Mouse (Mus musculus) kidney, postnatal 14 days (tissue): Measurements from ENCODE around the gene Zbtb12.
"Not testable (repeated sequence)": the region's sequence is repeated elsewhere in the genome, so short reads cannot be mapped to it uniquely, and the experiment has no call there.

ENCODE experiments used
- DNase-seq: peaks from one replicate; pipeline ENCODE4 v3.0.0; 2022; ENCODE audit warnings: mixed read lengths

Zbtb12 gene

DNA sequence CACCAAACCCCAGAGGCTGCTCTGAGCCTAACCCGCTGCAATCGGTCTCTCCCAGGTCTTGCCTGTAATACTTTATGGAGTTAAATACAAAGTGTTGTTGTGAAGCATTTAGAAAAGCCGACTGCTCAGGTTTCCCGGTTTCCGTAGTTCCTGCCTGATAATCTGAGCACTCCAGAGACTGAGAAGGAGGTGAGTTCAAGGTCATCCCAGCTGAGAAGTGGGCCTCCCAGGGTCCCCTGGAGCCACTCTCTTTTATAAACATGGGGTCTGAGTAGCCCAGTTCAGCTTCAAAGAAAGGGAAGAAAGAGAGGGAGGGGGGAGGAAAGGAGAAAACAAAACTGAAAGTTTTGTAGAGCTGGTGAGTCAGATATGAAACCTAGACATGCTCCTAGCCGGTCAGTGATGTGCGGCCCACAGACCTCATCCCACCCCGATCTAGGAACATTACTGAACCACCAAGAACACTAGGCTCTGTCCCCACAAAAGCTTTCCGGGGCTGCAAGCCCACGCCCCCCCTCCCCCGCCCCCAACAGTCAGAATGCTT lies at the start of gene Zbtb12:
Gene Zbtb12 (plus strand): TSS at position 148 of the 544 bp plus-strand sequence.
- no peak for DNase-seq

DNA sequence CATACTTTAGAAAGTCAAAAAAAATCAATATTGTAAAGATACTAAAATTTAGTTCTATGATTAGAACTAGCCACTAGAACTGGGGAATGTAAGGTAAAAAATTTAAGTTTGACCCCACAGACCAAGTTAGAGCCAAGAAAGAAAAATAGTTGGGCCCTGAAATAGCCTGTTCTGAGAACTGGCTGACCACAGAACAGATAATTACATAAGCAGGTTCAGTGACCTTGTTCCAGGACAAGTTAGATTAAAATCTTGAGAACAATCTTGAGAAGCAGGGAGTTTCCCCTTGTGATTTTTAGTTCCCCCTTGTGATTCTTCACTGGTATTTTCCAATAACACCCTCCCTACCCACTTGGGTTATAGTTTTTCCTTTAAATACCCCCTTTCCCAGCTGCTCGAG lies 48.5 kb upstream of the Zbtb12 start:
- DNase-seq, result not testable (repeated sequence)

DNA sequence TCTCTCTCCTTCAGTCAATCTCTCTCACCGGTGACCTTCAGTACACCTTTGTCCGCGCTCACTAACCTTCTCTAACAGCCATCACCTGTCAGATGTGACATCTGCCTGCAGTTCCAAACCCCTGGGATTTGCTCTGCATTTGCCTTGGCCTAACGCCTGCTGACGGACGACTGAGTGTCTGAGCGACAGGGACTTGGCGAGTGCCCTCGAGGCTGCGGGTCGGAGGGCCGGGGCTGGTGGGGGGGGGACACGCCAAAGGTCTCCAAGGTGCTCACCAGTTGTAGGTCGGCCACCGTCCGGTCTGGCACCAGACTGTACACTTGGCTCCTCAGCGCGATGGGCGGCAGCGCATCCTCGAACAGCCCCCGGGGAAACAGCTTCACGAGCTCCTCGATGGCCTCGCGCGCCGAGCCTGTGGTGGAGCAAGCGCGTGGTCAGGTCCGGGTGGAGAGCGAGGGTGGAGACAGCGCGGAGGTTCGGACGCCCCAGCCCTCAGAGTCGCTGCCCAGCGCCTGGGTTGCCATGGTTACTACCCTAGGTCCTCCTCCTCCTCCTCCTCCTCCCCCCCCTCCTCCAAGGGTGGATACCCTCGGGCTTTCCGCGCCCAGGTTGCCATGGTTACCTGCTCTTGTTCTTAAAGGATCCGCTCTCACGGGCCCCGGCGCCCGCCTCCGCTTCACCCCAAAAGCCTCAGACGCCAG lies 43.0 kb upstream of the Zbtb12 start:
- no peak for DNase-seq

DNA sequence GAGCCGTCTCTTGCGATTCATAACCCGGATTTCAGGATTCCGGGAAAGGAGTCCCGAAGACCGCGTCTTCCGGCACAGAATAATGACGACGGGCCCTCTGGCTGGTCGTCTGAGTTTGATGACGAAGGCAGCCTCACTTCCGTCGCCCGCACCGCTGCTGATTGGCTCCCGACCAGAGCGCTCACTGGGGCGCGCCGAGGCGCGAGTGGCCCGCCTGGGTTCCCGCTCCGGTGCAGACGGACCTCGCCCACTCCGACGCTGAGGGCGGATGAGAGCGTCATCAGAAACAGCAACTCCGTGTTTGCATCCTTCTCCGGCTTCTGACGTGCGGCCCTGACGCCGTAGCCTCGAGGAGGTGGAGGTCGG lies 42.4 kb upstream of the Zbtb12 start, which contains the start of the genes Stk19 and Dxo:
Gene Stk19 (minus strand): TSS at position 90 of the 366 bp plus-strand sequence.
Gene Dxo (plus strand): TSS at position 164 of the 366 bp plus-strand sequence.
- peak; percentile 98 for DNase-seq

DNA sequence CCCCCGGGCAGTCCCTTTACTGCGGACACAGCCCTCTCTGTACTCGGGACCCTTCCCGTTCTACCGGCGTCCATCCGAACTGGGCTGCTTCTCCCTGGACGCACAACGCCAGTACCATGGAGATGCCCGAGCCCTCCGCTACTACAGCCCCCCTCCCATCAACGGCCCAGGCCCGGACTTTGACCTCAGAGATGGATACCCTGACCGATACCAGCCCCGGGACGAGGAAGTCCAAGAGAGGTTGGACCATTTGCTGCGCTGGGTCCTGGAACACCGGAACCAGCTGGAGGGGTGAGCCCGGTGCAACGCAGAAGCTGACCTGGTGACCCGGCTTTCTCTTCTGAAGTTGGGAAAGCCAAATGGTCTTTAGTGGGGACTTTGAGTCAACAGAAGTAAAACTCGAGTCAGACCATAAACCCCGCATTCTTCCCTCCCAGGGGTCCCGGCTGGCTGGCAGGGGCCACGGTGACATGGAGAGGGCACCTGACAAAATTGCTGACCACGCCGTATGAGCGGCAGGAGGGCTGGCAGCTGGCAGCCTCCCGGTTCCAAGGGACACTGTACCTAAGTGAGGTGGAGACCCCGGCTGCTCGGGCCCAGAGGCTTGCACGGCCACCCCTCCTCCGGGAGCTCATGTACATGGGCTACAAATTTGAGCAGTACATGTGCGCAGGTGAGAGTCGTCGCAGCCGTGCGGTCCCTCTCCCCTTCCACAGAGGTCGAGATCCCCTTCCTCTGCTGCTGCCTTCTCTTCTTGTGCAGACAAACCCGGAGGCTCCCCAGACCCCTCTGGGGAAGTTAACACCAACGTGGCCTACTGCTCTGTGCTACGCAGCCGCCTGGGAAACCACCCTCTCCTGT lies 41.6 kb upstream of the Zbtb12 start:
- peak; percentile 37 for DNase-seq

DNA sequence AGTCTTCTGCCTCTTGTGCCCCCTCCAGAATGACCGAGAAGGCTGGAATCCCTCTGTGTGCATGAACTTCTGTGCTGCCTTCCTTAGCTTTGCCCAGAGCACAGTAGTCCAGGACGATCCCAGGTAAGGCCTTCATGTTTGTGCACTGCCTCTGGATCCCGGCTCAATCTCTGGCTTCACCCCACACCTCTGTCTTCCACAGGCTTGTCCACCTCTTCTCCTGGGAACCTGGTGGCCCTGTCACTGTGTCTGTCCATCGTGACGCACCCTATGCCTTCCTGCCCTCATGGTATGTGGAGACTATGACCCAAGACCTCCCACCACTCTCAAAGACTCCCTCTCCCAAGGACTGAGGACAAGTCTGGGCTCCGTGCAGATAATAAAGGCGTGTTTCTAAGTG lies 40.5 kb upstream of the Zbtb12 start:
- DNase-seq, result no peak

DNA sequence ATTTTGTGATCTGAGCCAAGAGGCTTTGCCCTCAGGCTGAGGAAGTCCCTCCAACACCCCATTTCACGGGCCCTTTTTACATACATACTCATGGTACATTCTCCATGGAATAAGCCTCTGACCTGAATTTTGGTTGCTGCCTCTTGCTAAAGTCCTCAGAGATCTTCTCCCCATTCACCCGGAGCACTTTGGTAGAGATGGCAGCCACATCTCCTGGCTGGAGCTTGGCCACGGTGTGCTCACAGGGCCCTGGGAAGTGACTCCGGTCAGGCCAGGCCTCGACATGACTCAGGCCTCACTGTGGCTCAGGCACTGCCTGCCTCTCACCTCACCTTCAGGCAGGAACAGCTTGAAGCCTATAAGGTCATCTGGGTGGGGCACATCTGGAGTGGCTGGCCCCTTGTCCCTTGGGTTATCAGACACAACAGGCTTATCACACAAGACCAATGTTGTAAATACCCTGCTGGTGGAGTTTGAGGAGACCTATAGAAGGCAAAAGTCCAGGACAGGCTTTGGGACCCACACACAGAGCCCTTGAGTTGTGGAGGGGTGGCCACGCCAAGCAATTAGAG lies 38.5 kb upstream of the Zbtb12 start:
- no peak for DNase-seq

DNA sequence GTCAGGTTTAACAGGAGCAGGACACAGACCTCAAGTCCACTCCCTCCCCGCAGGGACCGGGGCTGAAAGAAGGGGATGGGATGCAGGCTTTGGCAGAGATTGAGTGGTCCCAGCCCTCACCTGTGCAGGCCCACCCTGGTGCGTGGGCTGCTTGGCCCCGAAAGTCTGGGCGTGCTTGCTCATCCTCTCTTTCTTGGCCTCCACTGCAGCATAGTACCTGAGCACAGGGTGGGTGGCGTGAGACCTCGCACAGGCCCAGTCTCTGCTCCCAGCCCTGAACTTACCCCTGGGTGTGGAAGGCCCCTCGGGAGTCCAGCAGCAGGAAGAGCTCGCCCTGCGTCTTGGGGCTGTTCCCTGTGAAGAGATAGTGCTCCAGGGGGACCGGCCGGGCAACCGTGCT lies 34.4 kb upstream of the Zbtb12 start:
- DNase-seq, result no peak

DNA sequence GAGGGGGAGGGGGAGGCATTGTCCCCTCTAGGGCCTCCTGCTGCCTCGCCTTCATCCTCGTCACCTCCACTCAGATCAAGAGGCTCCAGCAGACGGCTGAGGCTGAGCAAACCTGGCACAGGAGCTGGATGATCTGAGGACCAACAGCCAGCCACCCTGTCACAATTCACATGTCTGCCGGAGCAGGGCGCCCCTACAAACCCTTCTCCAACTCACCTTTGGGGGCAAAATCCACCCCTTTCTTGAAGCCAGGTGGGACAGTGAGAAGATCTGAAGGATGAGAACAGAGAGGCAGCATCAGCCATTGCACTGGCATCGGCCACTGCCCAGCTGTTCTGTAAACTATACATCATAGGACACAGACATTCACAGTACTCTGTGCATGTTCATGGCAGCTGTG lies 32.1 kb upstream of the Zbtb12 start:
- DNase-seq, result no peak

DNA sequence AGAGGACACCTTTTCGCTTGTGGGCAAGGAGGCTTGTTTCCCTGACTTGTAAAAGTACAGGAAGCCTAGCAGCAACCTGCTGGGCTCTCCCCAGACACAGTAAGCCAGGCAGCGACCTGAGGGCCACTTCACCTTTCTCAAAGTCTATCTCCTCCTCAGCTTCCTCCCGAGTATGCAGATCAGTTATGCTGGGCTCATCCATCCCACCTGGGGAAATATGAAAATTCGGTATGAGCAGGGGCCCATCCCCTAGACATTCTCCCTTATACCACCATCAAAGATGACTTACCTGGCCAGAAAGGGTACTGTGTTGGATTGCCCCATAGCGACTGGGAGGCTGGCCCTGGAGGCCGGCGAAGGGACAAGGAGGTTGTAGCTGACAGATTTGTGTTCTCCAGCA lies 31.7 kb upstream of the Zbtb12 start:
- DNase-seq, result no peak

DNA sequence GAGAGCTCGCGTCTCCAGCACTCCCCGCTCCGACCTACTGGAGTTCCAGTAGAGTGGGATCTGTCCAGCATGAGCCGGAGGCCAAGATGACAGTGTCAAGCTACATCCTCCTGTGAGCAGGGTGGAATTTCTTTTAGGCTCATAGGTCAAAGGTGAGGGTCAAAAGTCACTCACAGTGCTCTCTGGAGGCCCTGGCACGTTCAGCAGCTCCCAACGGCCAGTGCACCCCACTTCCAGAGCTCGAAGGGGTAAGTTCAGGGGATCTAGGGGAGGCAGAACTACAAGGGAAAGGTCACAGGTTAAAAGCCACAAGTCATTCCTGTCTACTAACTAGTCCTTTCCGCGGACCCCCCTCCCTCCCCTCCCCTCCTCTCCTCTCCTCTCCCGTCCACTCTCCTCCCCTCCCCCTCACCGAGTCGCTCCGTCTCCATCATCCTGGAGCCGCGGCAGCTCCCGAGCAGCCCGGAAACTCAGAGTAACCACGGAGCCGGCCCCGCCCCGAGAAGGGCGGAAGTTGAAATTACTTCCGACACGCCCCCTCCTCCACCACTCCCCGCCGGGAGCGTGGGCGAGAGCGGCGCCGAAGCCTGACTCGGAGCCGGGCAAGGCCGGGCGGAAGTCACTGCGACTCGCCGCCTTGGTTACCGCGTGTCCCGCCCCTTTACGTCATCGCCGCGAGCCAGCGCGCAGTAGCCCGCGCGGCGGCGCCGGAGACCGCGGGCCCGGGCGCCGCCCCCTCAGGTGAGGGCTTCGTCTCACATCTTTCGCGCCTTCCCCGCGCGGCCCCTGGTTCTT lies 29.4 kb upstream of the Zbtb12 start, which contains the start of the genes Skiv2l and Nelfe:
Gene Skiv2l (minus strand): TSS at position 489 of the 795 bp plus-strand sequence.
Gene Nelfe (plus strand): TSS at position 670 of the 795 bp plus-strand sequence.
- DNase-seq, result peak; percentile 99

DNA sequence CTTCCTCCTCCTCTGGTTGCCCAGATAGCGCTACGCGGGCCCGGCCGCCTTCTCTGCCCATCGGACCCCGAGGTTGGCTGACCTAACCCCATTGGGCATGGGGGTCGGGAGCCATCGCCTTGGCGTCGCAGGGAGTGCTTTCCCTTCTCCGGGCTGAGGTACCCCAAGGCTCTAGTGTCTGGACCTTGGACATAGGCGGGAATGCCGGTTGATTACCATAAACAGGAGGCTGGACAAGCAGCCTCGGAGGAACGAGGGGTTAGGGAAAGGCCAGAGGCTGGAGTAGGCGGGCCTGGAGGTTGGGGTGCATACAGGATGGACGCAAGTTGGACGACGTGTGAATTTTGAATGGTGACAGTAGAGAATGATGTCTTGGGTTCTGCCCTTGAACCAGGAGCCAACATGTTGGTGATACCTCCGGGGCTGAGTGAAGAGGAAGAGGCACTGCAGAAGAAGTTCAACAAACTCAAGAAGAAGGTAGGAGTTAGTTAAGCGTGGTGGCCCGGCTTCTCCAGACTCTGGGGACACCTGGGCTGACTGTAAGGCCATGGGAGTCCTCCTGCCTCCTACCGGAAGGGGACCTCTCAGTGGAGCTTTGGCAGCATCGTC lies 28.7 kb upstream of the Zbtb12 start:
- no peak for DNase-seq

DNA sequence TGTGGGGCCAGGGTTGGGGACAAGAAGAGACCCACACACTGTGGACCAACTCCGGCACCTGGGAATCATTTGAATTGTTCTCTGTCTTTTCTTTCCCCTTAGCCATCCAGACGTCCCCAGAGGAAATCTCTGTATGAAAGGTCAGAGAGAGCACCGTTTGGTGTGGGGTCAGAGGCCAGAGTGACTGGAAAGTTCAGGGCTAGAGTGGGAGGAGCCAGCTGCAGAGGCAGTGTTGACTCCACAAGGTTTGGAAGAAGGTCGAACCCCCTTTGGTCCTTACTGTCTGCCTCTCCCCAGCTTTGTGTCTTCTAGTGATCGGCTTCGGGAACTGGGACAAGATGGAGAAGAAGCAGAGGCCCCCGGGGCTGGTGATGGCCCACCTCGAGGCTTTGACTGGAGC lies 25.8 kb upstream of the Zbtb12 start:
- no peak for DNase-seq

DNA sequence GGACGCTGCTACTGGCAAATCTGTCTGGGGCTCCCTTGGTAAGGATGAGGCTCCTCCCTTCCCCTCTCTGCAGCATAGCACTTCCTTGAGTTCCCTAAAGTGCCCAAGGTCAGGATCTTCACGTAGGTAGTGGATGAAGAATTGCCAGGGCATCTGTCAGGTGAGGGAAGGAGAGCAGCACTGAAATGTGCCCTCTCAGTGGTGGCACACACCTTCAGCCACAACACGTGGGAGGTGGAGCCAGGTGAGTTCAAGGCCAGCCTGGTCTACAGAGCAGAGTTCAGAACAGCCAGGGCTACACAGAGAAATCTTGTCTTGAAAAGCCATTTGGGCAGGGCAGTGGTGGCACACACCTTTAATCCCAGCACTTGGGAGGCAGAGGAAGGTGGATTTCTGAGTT lies 24.5 kb upstream of the Zbtb12 start:
- no peak for DNase-seq

DNA sequence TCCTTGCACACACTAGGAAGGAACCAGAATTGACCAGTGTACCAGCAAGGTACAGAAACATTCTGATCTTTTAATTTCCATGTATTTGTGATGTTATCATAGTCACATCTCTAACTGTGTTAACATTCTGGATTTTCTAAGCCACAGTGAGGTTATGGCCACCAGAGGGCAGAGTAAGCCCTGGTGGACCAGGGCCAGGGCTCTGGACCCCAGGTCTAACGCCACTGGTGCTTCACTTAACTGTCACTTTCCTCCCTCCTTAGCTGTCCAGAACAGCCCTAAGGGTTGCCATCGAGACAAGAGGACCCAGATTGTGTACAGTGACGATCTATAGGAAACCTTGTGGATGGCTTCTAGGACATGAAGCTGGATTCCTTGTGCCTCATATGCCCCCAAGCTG lies 23.5 kb upstream of the Zbtb12 start:
- DNase-seq, result peak; percentile 64

DNA sequence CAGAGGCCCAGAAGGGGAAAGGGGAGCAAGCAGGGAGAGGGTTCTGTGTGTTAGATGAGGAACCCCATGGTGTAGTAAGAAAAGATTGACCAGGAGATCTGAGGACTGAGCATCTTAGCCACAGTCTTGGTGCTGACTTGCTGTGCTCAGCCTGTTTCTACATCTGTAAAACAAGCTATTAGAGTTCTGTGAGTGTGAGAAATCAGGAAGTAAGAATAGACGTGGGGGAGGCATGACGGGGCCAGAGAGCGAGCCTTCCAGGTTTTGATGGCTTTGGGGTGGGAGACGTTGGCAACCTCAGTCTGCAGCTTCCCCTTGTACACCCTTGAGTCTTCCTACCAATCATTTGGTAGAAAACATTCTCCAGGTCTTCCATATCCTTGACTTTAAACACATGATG lies 20.6 kb upstream of the Zbtb12 start:
- no peak for DNase-seq

DNA sequence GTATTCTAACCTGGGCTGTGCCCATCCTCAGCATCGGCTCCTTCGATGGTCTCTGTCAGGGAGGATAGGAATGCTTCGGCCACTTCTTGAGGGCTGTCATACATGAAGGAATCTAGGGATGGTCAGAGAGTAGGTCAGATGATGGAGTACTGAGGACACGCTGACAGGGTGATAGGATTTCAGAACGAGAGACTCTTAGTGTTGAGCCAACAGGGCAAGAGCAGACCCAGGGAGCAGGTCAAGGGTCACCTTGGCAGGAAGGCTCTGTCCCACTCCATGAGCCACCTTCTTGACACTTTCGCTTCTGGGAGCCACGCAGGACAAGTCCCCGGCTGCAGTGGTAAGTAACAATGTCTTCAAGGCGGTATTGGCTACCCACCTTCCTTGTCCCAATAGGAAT lies 18.8 kb upstream of the Zbtb12 start:
- DNase-seq, result no peak

DNA sequence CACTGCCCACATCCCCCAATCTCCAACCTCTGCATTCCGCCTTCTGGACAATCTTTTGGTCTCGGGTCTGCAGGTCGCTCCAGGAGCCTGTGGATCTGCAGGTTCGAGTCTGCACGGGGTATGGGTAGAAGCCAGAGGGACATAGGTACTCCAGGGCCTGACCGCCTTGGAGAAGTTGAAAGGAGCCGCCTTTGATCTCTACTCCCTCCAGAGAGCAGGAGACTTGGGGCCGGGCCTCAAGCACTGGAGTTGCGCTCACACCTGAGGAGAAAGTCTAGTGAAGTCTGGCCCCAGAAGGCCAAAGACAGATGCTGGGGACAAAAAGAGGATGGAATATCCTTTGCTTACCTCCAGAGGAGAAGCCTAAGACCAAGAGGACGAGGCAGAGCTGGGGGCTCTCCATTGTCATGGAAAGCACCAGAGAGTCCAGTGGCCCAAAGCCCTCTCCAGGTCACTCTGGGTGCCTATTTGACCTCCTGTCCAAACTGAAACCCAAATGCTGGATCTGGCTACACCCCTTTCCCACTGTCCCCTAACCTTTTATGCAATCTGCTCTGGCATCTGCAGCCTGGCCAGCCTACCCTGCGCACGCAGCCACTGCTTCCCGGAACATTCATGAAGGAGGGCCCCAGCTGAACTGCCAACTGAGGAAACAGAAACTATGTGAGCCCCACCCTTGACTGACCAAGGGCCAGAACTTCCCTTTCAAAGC lies 17.4 kb upstream of the Zbtb12 start:
- DNase-seq, result peak; percentile 73

DNA sequence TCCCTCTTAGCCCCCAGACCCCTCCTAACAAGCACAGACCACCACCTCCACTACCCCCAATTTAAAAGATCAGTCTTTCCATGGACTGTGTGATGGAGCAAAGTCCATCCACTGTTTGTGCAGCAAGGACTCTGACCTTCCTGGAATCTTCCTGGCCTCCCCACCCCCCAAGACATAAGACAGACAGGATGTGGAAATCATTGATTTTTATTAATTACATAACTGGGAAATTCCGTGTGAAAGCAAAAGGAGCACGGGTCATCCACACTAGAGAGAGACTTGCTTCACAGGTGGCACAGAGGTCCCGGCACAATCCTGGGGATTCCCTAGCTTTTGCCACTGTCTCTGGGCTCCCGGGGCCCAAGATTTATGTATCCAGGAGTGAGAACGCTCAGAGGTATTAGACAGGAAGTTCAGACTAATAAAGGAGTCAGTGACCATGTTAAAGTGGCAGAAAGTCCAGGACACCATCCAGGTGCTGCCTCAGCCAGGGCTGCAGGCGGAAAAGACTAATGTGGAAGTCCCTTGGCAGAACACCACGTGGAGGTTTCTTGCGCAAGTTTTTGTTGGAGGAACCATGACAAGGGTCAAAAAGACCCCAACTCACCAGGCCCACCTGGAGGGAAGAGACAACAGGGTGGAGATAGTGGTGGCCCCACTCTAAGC lies 16.7 kb upstream of the Zbtb12 start, which contains the start of gene Cfb:
Gene Cfb (minus strand): TSS at position 103 of the 666 bp plus-strand sequence.
- peak; percentile 75 for DNase-seq

DNA sequence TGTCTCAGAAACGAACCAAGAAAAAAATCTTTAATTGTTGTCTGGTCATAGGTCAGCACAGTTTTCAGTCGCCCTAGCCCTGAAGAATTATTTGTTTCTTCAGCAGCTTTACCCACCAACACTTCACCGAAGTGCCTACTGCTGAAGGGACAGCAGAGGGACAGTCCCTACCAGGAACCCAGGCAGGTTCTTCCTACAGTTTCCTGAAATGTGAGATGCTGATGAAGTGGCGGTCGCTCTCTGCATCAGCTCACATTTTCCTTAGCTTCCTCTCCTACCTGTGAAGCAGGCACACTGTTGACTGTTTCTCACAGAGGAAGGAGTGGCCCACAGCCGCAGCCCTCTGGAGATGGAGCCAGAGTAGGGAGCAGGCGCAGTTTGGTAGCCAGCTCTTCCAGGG lies 13.3 kb upstream of the Zbtb12 start:
- DNase-seq, result no peak

DNA sequence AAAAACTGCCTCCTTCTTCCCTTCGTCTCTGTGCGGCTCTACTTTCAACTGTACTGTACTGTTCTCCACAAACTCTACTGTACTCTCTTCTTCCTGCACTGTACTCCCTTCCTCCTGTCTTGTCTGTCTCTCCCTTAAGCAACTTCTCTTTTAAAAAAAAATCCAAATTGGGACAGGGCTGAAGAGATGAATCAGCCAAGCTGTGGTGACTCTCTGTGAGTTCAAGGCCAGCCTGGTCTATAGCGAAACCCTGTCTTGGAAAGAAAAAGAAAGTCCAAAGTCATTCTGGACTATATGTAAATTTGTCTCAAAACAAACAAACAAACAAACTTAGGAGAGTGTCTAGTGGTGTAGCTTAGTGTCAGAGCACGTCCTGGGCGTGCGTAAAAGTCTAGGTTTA lies 5.0 kb upstream of the Zbtb12 start:
- no peak for DNase-seq
